Mouse (Mus musculus) heart, postnatal 4 days (tissue): ENCODE data around the gene Mgme1. TPM values are rescaled to one million over a fixed set of nuclear protein-coding genes. Genes with fewer than 3 reads are reported as not detected.

Experiments used
- DNase-seq: peaks from one replicate; pipeline ENCODE4 v3.0.0; 2021
- total RNA-seq, 2 experiments: library from RNA; stranded (reverse); gene quantifications; 2 replicates each; pipeline ENCODE4 v1.2.3; 2021

Gene Mgme1
- total RNA-seq, 2 experiments from 2014 or later: 10.2 to 11.8 TPM

- no peak for DNase-seq
Measured at GRCm38 (mm10) chr2:144308561-144308960, 38.1 kb downstream of the Mgme1 start.

GRCm38 (mm10) chr2:144310273-144310672 lies 39.8 kb downstream of the Mgme1 start:
- DNase-seq: no peak

- DNase-seq: no peak
Measured at GRCm38 (mm10) chr2:144311372-144311771, 40.9 kb downstream of the Mgme1 start.

- DNase-seq: no peak
Measured at GRCm38 (mm10) chr2:144324218-144324617, 53.8 kb downstream of the Mgme1 start.

- no peak for DNase-seq
Measured at GRCm38 (mm10) chr2:144329451-144329850, 59.0 kb downstream of the Mgme1 start.

- no peak for DNase-seq
Measured at GRCm38 (mm10) chr2:144329937-144330336, 59.5 kb downstream of the Mgme1 start.

GRCm38 (mm10) chr2:144330352-144330959 lies 60.0 kb downstream of the Mgme1 start:
- DNase-seq: no peak

Other genes starting within 250 kb of the Mgme1 start
- gene Banf2, start 237.6 kb upstream of the Mgme1 start, total RNA-seq: not detected
- gene Snx5, start 243 bp downstream of the Mgme1 start, total RNA-seq: 10 to 100 TPM; 65.8 to 68.2 TPM
- gene Ovol2, start 61.5 kb downstream of the Mgme1 start, total RNA-seq: not detected
- gene Kat14, start 98.3 kb downstream of the Mgme1 start, total RNA-seq: 10 to 100 TPM; 28.5 to 29.0 TPM
- 10 to 100 TPM in 1 of 2 experiments, 1 to 10 TPM in 1; 9.3 to 11.7 TPM for gene Pet117, start 98.3 kb downstream of the Mgme1 start, total RNA-seq